Mouse (Mus musculus) liver, postnatal 0 days (tissue): ENCODE results near the gene Fam3c. TPM values are rescaled to one million over a fixed set of nuclear protein-coding genes. Genes with fewer than 3 reads are reported as not detected.

Experiments used
- ATAC-seq: fragments of 200-750 bp; cut with Nextera tagmentation; 2 replicates; pipeline ENCODE4 v1.8.0; 2017; ENCODE audit warnings: mild to moderate bottlenecking, moderate library complexity
- DNase-seq: peaks from one replicate; pipeline ENCODE4 v3.0.0-alpha.2; 2016
- H3K27ac ChIP-seq: fragments of 300-500 bp; sonication (generic); 2 replicates; pipeline ENCODE4 v1.5.1; 2014; ENCODE audit warnings: antibody characterized with exemption, moderate library complexity, mild to moderate bottlenecking, low read depth
- H3K27me3 ChIP-seq: fragments of 300-500 bp; sonication (generic); 2 replicates; pipeline ENCODE4 v1.6.1; 2014; ENCODE audit warnings: low read length, control low read depth, mixed read lengths; ENCODE audit not compliant: insufficient read depth
- H3K36me3 ChIP-seq: fragments of 300-500 bp; sonication (generic); replicated peaks from 2 replicates; pipeline ENCODE4 v1.6.1; 2014; ENCODE audit warnings: mild to moderate bottlenecking, control low read depth, low read length, moderate library complexity, mixed read lengths; ENCODE audit not compliant: insufficient read depth
- H3K4me1 ChIP-seq: fragments of 300-500 bp; sonication (generic); 2 replicates; pipeline ENCODE4 v1.6.1; 2014; ENCODE audit warnings: antibody characterized with exemption, mild to moderate bottlenecking, control low read depth; ENCODE audit not compliant: insufficient read depth
- H3K4me2 ChIP-seq: fragments of 300-500 bp; sonication (generic); 2 replicates; pipeline ENCODE4 v1.6.1; 2014; ENCODE audit warnings: low read depth, mild to moderate bottlenecking, low read length, moderate library complexity, mixed read lengths
- H3K4me3 ChIP-seq: fragments of 300-500 bp; sonication (generic); 2 replicates; pipeline ENCODE4 v1.5.1; 2014; ENCODE audit warnings: low read depth, low read length
- H3K9ac ChIP-seq: fragments of 300-500 bp; sonication (generic); replicated peaks from 2 replicates; pipeline ENCODE4 v1.6.1; 2014; ENCODE audit warnings: mild to moderate bottlenecking, moderate library complexity
- H3K9me3 ChIP-seq: fragments of 300-500 bp; sonication (generic); 2 replicates; pipeline ENCODE4 v1.6.1; 2016; ENCODE audit warnings: mild to moderate bottlenecking, control low read depth, low read length, mixed read lengths
- CTCF ChIP-seq: sonication (generic); IDR thresholded peaks from 2 replicates; pipeline ENCODE4 v1.5.1; 2016; ENCODE audit warnings: antibody characterized with exemption, low read depth
- EP300 ChIP-seq: IDR thresholded peaks from 2 replicates; pipeline ENCODE4 v1.6.1; 2016; ENCODE audit warnings: antibody characterized with exemption, low read depth, mild to moderate bottlenecking
- WGBS: fragments of 180-500 bp; shearing (Covaris S2); extraction: QIAGEN DNeasy Blood & Tissue Kit; methylation state at CpG from one replicate; pipeline ENCODE4 v1.1.7; 2014; ENCODE audit not compliant: insufficient replicate concordance; 5-methylcytosine and 5-hydroxymethylcytosine counted together
- polyA plus RNA-seq: library from polyadenylated mRNA; unstranded; fragments of >200 nt; fragmentation: Nextera tagmentation; extraction: Ambion mirVana; gene quantifications from 2 replicates; pipeline ENCODE4 v1.2.1, GENCODE M21; 2015

Gene Fam3c
- polyA plus RNA-seq, 1 experiment from 2014 or later: 32.6 TPM

DNA sequence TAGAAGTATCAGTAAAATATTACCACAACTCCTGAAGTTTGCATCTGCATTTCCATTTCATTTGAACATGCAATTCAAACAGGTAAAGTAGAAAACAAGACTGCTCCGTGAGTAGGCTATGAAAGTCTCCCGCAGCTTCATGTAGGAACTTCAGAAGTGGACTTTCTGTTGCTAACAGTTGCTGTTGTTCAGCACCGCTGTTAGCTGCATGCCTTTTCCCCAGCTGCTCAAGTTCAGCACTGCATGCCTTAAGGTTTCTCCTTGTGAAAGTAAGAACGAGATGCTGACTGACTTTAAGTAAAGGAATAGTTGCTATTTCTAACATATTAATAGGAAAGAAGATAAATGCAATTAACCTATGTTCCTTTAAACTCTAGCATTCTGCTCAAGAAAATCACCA, 64.0 kb downstream of the Fam3c start:
- no peak for ATAC-seq
- no peak overlapping the region for H3K27ac ChIP-seq

DNA sequence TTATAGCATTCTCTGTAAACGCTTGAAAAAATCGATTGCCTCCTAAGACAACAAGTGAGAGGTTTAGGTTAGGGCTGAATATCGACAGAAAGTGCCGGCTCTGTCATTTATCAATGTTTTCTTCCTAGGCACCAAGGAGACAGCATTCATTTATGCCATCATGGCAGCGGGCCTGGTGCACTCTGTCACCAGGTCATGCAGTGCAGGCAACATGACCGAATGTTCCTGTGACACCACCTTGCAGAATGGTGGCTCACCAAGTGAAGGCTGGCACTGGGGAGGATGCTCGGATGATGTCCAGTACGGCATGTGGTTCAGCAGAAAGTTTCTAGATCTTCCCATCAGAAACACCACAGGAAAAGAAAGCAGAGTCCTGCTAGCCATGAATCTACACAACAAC, 65.3 kb downstream of the Fam3c start:
- DNase-seq (no peak), ATAC-seq (no peak)
- H3K9ac ChIP-seq: no peak overlapping the region
- H3K27me3 ChIP-seq: peaks cover 28% of the 10 kb centered on the region
- WGBS: 69% methylated on average over 8 of the region's 8 CpGs
- no peak overlapping the region for H3K4me2 ChIP-seq
- H3K4me3 ChIP-seq: no peak overlapping the region
- no peaks in the 10 kb centered on the region for H3K36me3 ChIP-seq
- TF ChIP-seq EP300: no peak
- no peak for TF ChIP-seq CTCF
- H3K27ac ChIP-seq: no peak overlapping the region
- H3K4me1 ChIP-seq: 0 out of 2 replicates have a peak, but pooled peaks cover 3% of the 10 kb centered on the region
- no peaks in the 10 kb centered on the region for H3K9me3 ChIP-seq

More for the DNA sequence above, 64.0 kb downstream of the Fam3c start:
- H3K4me2 ChIP-seq: no peak overlapping the region
- H3K27me3 ChIP-seq: peaks cover 26% of the 10 kb centered on the region
- WGBS: 47% methylated on average over 4 of the region's 4 CpGs
- TF ChIP-seq CTCF: no peak
- TF ChIP-seq EP300: no peak
- H3K9ac ChIP-seq: no peak overlapping the region
- H3K4me1 ChIP-seq: 0 out of 2 replicates have a peak, but pooled peaks cover 3% of the 10 kb centered on the region
- H3K4me3 ChIP-seq: no peak overlapping the region
- no peak for DNase-seq
- H3K36me3 ChIP-seq: no peaks in the 10 kb centered on the region
- H3K9me3 ChIP-seq: no peaks in the 10 kb centered on the region

DNA sequence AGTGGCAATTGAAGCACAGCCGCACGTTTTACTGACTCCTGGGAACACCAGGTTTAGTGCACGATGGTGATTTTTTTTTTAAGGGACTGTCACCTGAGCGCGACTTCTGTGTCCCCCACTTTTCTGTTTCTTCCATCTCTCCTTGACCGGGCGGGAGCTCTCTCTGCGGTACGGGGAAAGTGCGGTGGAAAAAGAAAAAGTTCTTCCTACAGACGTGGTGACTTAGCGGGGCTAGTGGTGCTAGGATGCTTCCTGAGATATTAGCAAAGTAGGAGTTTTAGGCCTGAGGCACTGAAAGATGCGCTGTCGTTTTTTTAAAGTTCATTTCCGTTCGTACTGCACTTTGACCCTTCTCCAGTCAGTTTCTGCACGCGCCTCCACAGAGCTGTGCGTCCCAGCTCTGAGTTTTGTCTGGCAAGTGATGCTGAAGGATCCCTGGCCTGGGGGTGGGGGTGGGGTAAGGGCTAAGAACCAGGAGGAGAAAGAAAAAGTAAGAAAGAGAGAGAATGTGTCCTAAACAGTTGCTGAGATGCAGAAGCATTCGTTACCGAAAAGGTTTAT, 66.5 kb downstream of the Fam3c start:
- DNase-seq: no peak
- 0 out of 2 replicates have a peak, but pooled peaks cover 3% of the 10 kb centered on the region for H3K4me1 ChIP-seq
- H3K9ac ChIP-seq: no peak overlapping the region
- H3K4me3 ChIP-seq: peak overlapping the region; percentile 31
- H3K4me2 ChIP-seq: peak overlapping the region; percentile 51
- no peaks in the 10 kb centered on the region for H3K36me3 ChIP-seq
- H3K27ac ChIP-seq: no peak overlapping the region
- H3K27me3 ChIP-seq: peaks cover 28% of the 10 kb centered on the region
- H3K9me3 ChIP-seq: no peaks in the 10 kb centered on the region
- TF ChIP-seq CTCF (no peak), EP300 (no peak)
- WGBS: 5% methylated on average over 21 of the region's 21 CpGs
- ATAC-seq: no peak

DNA sequence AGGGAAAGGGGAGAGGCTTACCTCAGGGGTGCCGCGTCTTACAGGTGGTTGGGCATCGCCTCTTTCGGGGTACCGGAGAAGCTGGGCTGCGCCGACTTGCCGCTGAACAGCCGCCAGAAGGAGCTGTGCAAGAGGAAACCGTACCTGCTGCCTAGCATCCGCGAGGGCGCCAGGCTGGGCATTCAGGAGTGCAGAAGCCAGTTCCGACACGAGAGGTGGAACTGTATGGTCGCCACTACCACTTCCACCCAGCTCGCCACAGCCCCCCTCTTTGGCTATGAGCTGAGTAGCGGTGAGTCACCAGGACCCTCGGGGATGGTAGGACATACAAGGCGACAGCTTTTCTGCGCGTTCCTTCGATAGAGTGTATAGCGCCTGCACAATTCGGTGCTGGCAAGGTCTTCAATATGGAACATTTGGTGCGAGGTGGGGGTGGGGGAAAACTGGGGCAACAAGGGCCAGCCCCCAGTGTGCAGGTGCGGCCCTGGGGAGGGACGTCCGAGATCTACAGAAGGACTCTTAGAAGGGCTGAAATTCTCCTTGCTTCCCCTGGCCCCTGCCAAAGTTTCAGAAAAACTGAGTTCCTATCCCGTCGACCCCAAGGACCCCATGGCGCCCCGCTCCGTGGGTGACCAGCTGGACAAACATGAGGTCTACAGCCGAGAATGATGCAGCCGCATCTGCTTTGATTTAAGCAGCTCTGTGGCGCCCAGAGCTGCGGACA, 67.1 kb downstream of the Fam3c start:
- H3K27me3 ChIP-seq: peaks cover 28% of the 10 kb centered on the region
- H3K4me1 ChIP-seq: 0 out of 2 replicates have a peak, but pooled peaks cover 3% of the 10 kb centered on the region
- 3% methylated on average over 38 of the region's 38 CpGs for WGBS
- H3K9ac ChIP-seq: no peak overlapping the region
- peak; percentile 27 for DNase-seq
- ATAC-seq: peak; percentile 15; the same call in 1 of the 2 replicates
- H3K36me3 ChIP-seq: no peaks in the 10 kb centered on the region
- peak overlapping the region; percentile 51 for H3K4me2 ChIP-seq
- TF ChIP-seq CTCF (peak; percentile 28), EP300 (no peak)
- peak overlapping the region; percentile 31 for H3K4me3 ChIP-seq
- no peaks in the 10 kb centered on the region for H3K9me3 ChIP-seq
- no peak overlapping the region for H3K27ac ChIP-seq

DNA sequence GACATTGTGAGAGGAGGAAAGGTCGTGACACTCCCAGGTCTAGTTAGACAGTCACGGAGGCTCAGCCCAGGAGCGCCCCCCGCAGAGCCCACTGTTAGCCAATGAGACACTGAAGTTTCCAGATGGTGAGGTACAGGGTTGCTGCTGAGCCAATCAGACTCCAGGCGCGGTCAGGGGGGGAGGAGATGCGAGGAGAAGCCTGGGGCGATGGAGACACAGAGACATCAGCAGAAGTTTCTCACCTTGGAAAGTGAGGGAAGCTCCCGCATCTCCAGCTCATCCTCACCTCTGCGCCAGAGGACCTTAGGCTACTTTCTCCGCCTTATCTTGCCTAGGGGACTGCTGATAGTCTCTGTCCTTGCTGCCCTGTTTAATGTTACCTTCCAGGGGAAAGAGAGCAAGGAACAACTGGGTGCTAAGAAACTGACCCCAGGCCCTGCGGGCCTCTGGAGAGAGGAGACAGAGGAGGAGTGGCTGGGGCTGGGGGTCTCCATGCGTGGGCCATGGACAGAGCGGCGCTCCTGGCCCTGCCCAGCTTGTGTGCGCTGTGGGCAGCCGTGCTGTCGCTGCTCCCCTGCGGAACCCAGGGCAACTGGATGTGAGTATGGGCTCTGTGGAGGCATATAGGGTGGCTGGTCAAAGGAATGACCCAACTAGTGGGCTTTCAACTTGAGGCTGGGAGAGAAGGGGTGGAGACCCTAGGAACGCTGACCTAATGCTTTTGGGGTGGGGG, 67.9 kb downstream of the Fam3c start, which contains the start of gene Wnt16:
Gene Wnt16, plus strand, starts transcription at position 224 of the 733 bp plus-strand sequence.
- Histone ChIP-seq H3K27me3 (peaks cover 25% of the 10 kb centered on the region), H3K4me3 (peak within 1 kb of the TSS; percentile 31), H3K9ac (no peak within 1 kb of the TSS), H3K4me1 (0 out of 2 replicates have a peak, but pooled peaks cover 3% of the 10 kb centered on the region), H3K9me3 (no peaks in the 10 kb centered on the region), H3K36me3 (no peaks in the 10 kb centered on the region), H3K4me2 (peak within 1 kb of the TSS; percentile 51), H3K27ac (no peak within 1 kb of the TSS)
- no peak for DNase-seq
- no peak for TF ChIP-seq EP300
- no peak for TF ChIP-seq CTCF
- 5% methylated on average over 20 of the region's 20 CpGs for WGBS
- ATAC-seq: no peak

DNA sequence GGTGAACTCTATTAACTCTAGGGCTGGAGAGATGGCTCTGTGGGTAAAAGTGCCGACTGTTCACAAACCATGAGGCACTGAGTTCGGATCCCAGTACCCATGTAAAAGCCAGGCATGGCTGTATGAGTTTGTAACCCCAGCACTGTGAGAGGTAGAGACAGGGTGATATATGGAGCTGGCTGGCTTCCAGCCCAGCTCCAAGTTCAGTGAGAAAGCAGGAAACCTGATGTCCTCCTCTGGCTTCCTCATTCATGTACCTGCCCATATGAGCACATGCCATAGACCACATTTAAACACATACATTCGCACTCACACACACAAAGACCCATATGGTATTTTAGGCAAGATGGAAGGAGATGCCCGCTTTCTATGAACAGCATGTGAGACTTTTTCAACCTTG, 73.6 kb downstream of the Fam3c start:
- no peaks in the 10 kb centered on the region for H3K36me3 ChIP-seq
- H3K27me3 ChIP-seq: 0 out of 2 replicates have a peak, but pooled peaks cover 2% of the 10 kb centered on the region
- no peak overlapping the region for H3K27ac ChIP-seq
- H3K9me3 ChIP-seq: no peaks in the 10 kb centered on the region
- 73% methylated on average over 4 of the region's 4 CpGs for WGBS
- no peak overlapping the region for H3K4me3 ChIP-seq
- no peak overlapping the region for H3K4me2 ChIP-seq
- peaks cover 10% of the 10 kb centered on the region for H3K4me1 ChIP-seq
- H3K9ac ChIP-seq: no peak overlapping the region
- ATAC-seq (no peak), DNase-seq (no peak)
- TF ChIP-seq CTCF (no peak), EP300 (no peak)
